Mouse (Mus musculus) kidney, postnatal 25 days (tissue): ENCODE results near the gene Kif22.
A peak's percentile ranks its signal among the peaks of the same experiment; 100 is the strongest.

Experiments used
- DNase-seq, 2 experiments: peaks; one replicate each; pipeline ENCODE4 v3.0.0; 2021; ENCODE audit warnings: mixed read lengths in 2 of 2

Kif22 gene

GRCm38 (mm10) chr7:127016971-127017949 is 25.0 kb downstream of the Kif22 start, which contains the start of gene Pagr1a:
Gene Pagr1a (minus strand): TSS chr7:127017352.
- DNase-seq: peak; percentile 99

GRCm38 (mm10) chr7:127016486-127016938 is 25.8 kb downstream of the Kif22 start:
- DNase-seq: peak; percentile 67 to 83

- DNase-seq: no peak
Measured at GRCm38 (mm10) chr7:127016481-127016485, 26.0 kb downstream of the Kif22 start, which contains the start of gene Pagr1b. Gene Pagr1b (minus strand): TSS chr7:127016484.

GRCm38 (mm10) chr7:127016081-127016480 is 26.2 kb downstream of the Kif22 start:
- DNase-seq: peak; percentile 68 to 87

GRCm38 (mm10) chr7:127014993-127015392 is 27.3 kb downstream of the Kif22 start:
- DNase-seq: no peak

- peak; percentile 86 to 90 for DNase-seq
Measured at GRCm38 (mm10) chr7:127014320-127014719, 28.0 kb downstream of the Kif22 start, which contains the start of gene Mvp. Gene Mvp (minus strand): TSS chr7:127014621.

- no peak for DNase-seq
Measured at GRCm38 (mm10) chr7:127013385-127013784, 28.9 kb downstream of the Kif22 start.

- DNase-seq: no peak
Measured at GRCm38 (mm10) chr7:127012845-127013244, 29.4 kb downstream of the Kif22 start.

- no peak for DNase-seq
Measured at GRCm38 (mm10) chr7:127012374-127012773, 29.9 kb downstream of the Kif22 start.

GRCm38 (mm10) chr7:127011717-127012116 is 30.6 kb downstream of the Kif22 start:
- no peak for DNase-seq

- DNase-seq: no peak
Measured at GRCm38 (mm10) chr7:127011051-127011450, 31.2 kb downstream of the Kif22 start.

- DNase-seq: no peak
Measured at GRCm38 (mm10) chr7:127009307-127010085, 32.8 kb downstream of the Kif22 start.

GRCm38 (mm10) chr7:127008239-127009019 is 33.8 kb downstream of the Kif22 start:
- DNase-seq: peak; percentile 38 to 75

- no peak for DNase-seq
Measured at GRCm38 (mm10) chr7:127007313-127008024, 34.8 kb downstream of the Kif22 start.

GRCm38 (mm10) chr7:127004122-127004875 is 38.0 kb downstream of the Kif22 start:
- no peak for DNase-seq

GRCm38 (mm10) chr7:127003620-127004019 is 38.7 kb downstream of the Kif22 start:
- no peak for DNase-seq

GRCm38 (mm10) chr7:126999568-126999967 is 42.7 kb downstream of the Kif22 start:
- no peak for DNase-seq

GRCm38 (mm10) chr7:126996449-126996848 is 45.8 kb downstream of the Kif22 start:
- DNase-seq: peak in 1 of 2 experiments; percentile 34

- DNase-seq: no peak
Measured at GRCm38 (mm10) chr7:126988816-126989215, 53.5 kb downstream of the Kif22 start.

GRCm38 (mm10) chr7:126986319-126986718 is 56.0 kb downstream of the Kif22 start:
- peak; percentile 75 to 86 for DNase-seq

- DNase-seq: no peak
Measured at GRCm38 (mm10) chr7:126984667-126985444, 57.4 kb downstream of the Kif22 start.
